Mouse (Mus musculus) layer of hippocampus, postnatal 14 days (tissue): Measurements from ENCODE around the gene Pik3cd. TPM values are rescaled to one million over a fixed set of nuclear protein-coding genes. Genes with fewer than 3 reads are reported as not detected.

Experiments used
- DNase-seq, 2 experiments: peaks; one replicate each; pipeline ENCODE4 v3.0.0; 2021 to 2022; ENCODE audit warnings: low spot score in 2 of 2, mixed read lengths in 1 of 2
- total RNA-seq, 2 experiments: library from RNA; stranded (reverse); gene quantifications; 2 replicates each; pipeline ENCODE4 v1.2.3; 2021

The Pik3cd gene
- total RNA-seq, 2 experiments from 2014 or later, result 25.2 to 27.7 TPM

DNA sequence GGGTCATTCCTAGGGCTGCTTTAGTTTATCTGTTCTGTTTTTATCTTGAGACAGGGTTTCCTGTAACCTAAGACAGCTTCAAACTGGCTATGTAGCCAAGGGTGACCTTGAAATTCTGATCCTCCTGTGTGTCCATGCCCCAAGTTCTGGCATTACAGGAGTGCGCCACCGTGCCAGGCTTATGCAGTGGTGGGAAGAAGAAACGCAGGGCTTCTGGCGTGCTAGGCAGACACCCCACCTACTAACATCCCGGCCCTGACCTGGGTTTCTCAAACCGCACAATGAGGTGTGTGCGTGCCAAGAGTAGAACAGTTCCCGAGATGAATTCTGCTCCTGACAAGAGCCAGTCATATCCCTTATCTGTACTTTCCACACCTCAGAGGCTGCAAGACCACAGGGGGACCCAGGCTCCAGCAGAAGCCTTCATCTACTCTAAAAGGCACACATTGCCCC, 11.5 kb downstream of the Pik3cd start:
- no peak for DNase-seq

DNA sequence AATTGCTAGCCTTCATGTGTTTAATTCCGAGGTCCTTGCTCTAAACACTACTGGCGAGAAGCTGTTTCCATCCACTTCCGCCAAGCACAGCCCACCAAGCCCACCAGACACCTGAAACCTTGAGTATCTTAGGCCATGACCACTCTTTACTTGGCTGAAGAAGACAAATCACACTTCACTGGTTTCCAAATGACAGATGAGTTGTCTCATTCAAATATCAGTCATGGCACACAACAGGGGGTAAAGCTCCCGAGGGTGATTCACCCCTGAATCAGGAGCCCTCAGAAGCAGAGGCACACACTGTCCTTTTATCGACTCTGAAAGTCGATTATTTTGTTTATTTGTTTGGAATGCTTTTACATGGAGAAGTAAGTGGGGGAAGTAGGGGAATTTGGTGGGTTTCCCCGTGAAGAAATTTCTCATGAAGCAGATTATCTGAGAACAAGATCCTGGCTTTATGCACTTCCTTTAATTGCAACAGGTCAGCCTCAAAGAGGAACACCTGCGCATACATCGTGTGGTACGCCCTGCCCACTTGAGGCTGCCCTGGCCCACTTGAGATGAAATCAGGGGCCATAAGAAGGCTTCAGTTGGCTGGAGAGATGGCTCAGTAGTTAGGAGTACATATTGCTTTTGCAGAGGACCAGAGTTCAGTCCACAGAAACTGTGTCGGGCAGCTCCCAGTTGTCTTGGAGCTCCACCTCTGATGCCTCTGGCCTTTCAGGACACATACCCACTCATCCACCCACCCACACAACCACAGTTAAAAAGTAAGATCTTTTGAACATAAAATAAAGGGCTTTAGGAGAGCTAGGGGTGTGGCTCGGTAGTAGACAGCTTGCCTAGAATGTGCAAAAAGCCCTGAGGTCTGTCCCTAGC, 12.3 kb downstream of the Pik3cd start:
- DNase-seq, result no peak

DNA sequence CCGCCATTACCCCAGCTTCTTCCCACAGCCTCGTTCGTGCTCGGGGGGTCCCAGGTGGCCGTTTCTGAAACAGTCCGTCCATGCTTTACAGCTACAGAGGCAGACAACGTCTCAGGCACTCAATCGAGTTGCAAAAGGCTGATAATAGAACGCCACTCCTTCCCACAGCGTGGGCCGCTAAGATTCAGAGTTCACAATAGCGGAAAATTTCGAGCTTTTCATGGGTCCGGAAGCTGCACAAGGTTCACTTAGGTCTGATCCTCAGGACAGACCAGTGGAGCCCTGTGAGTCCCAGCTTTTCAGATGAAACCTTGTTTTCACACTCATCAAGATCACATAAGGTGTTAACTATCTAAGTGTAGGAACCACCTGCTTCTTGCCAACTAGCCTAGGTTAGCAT, 13.5 kb downstream of the Pik3cd start:
- no peak for DNase-seq

DNA sequence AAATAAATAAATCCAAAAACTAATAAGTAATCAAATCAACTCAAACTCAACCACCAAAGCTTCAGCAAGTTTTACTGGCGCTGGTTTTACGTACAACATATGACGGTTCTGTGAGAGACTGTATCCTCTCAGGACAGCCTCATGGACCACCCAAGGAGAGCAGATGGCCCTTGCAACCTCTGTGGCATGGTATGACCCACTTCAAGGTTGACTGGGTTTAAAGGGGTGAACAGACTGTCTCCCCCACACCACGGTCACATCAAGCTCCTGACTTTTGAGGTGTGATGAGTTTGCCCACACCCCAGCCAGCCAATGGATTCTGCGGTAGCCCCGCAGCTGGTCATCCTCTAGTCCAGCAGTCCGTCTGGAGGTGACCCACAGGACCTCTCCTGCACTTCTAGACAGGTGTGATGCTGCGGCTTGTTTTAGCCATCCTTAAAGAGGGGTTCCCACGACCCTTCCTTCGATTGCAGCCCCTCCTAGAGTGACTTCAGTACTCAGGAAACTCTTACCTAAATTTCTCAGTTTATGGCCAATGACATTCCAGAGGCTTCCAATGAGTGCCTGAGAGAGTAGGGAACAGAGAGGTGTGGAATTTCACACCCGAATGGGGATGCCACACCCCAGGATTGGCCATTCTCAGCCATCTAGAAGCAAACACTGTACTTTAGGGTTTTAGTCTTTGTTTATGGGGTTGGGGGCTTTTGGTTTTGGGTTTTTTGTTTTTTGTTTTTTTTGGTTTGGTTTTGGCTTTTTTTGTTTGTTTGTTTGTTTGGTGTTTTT, 17.3 kb downstream of the Pik3cd start:
- DNase-seq, result no peak

DNA sequence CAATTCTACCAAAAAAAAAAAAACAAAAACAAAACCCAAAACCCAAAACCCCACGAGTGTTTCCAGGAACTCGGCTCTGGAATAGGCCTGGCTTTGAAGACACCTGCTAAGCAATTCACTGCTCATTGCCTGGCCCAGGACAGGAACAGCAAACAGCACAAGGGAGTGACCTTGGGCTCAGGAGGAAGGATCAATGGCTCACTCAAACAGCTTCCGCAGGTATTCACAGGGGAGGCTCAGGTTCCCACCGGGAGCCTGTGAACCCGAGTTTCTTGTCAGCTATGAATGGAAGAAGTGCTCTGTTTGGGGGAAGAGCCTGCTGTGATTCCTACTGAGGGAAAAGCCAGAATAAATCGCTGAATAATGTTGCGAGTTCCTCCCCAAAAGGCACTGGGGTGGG, 18.5 kb downstream of the Pik3cd start:
- no peak for DNase-seq

DNA sequence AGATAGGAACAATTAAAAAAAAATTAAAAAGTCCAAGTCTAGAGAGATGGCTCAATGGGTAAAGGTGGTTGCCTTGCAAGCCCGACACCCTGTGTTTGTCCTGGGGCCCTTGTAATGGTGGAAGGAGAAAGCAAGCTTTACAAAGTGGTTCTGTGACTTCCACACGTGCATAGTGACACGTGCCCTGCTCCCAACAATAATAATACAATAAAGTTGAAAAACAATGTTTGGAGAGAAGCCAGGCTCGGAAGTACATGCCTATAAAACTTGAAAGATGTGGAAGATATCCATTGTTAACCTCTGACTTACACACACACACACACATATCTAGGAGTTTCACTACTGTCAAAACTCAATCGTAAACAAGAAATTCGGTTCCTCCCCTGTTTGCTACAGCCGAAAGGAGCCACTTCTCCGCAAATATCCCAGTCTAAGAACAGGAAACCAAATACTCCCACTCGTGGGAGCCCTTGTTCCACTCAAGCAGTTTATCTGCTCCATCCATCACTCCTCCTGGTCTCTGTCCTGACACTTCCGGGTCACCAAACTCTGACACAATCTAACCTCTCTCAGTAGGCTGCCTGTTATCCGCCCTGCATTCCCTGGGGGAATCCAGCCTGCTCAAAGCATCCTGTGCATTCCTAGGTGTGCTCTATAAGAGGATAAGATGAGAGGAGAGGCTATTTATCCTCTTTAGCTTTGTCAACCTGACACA, 23.2 kb downstream of the Pik3cd start:
- DNase-seq, result no peak

DNA sequence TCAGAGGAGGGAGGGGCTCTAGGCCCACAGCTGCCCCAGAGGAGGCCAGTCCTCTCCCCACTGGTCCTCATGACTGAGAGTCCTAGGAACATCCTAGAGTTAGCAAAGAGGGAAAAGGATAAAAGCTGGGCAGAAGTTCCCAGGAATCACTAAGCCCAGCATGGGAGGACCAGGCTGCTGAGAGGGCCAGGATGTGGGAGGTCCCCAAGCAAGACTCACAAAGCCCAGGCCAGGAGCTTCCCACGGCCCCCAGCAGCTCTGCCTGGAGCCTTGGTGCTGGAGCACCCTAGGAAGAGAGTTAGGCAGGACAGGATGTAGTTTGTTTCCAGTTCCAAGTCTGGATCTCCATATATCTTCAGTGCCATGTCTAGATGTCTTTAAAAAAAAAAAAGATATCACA, 24.4 kb downstream of the Pik3cd start:
- no peak for DNase-seq

DNA sequence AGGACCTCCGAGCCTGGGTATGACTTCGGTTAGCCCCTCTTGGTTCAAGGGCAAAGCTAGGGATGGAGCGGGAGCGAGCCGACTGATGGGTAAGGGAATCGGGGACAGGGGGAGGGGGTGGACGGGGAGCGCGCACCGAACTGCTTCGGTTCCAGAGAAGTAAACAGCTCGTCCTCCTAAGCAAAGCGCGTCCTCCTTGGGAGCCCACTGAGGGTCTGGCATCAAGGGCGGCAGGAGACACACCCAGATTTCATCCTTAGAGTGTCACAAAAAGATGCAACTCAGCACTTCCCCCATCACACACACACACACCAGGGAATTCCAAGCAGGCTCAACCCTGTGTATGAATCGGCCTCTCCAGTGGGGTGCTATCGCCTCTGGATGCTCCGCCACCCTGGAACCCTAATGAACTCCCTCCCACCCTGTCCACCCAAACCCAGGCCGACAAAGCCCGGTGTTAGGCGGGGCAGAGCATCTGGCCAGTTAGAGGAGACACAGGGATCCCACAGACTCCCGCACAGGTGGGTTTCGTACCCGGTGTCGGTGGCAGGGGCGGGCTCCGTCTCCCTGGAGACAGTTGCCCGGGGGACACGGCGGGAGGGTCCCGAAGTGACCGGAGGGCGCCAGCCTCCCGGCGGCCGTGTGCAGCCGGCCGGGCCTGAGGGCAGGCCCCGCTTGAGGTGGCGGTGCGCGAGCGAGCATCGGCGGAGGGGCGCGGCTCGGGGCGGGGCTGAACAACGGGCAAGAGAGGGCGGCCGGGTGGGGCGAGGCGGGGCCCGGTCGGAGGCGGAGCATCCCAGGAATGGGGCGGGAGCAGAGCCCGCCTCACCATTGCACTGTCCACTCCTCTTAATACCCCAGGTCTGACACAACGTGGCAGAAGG, 26.8 kb downstream of the Pik3cd start:
- DNase-seq, result peak; percentile 49 to 56

DNA sequence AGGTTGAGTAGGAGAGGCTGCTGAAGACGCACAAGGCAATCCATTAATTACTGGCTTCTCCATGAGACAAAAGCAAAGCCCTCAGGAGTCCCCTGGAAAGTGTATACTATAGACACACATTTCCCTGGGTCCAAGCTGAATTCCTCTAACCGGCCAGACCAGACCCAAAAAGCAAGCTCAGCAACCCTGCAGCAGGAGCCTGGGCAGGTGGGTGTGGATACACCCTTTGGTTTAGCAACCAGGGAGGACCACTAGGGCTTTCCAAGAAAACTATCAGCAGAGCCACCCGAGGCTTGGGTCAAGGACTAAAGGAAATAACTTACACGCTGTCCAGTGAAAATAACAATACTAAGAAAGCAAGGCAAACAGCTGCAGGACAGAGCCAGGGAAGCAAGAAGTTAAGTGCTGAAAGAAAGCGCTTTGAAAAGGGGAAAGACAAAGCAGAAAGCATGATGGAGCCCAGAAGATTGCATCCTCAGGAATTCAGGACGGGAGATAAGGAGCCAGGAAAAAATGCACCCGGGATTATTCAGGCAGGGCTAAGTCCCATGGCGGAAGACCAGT, 27.5 kb downstream of the Pik3cd start:
- DNase-seq, result no peak

DNA sequence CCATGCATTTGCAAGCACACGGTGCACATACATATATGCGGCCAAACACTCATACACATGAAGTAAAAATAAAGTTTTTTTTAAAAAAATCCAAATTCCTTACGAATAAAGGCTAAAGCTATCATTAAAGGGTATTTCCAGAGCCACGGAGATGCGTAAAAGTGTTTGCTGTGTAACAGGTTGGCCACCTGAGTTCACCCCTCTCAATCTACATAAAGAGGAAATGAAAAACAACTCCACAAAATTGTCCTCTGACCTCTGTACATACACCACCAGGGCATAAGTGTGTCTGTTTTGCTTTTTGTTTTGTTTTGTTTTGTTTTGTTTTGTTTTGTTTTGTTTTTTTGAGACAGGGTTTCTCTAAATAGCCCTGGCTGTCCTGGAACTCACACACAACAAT, 29.6 kb downstream of the Pik3cd start:
- DNase-seq, result no peak

DNA sequence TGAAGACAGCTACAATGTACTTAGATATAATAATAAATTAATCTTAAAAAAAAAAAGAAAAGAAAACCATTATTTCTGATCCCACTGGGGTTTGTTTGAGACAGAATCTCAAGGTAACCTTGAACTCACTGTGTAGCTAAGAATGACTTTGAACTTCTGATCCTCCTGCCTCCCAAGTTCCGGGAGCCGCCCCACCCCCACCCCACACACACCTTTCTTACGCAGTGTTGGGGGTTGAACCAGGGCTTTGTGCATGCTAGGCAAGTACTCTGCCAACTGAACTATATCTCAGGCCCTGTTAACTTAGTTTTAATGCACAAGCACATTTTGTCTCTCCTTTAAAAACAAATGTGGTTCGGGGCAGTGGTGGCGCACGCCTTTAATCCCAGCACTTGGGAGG, 31.2 kb downstream of the Pik3cd start:
- no peak for DNase-seq

DNA sequence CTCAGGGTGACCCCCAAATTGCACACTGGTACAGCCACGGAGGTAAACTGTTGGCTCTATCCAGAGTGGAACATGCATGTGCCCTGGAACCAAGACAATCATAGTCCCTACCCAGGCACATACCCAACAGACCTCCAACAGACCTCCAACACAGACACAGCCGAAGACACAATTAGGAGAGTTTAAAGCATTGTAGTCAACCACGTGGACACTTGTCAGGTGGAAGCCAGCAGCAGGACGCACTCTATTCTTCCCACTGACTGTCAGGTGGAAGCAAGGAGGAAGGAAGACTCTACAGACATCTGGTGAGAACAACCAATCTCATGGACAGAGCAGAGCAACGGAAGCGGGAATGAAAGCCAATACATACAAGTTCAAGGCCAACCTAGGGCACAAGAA, 36.7 kb downstream of the Pik3cd start:
- no peak for DNase-seq

DNA sequence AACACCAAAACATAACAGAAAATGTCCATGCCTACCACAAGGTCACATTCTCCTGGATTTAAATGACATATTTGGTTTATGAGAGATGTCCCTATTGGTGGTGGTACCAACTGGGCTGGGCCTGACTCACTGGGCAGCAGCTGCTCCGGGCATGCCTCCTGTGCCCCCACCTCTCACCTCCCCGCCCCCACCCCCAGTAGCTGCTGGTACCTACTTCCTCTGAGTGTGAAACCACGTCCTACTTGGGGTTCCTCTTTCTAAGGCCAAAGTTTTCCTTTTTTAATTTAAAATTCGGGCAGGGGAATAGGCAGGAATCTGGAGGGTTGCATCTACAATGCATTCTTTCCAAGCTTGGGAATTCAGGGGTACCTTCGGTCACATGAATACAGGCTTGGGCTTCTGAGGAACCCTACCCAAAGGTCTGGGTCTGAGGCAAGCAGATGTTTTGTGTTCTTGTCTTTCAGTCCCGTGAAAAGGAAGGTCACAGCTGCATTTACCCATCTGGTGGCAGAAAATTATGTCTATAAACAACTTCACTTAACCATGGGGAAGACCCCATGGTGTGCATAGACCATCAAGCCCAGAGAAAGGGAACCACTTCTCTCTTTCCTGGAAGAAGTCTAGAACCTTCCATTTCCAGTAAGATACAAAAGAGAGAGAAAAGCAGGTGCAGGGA, 37.2 kb downstream of the Pik3cd start:
- DNase-seq, result no peak

DNA sequence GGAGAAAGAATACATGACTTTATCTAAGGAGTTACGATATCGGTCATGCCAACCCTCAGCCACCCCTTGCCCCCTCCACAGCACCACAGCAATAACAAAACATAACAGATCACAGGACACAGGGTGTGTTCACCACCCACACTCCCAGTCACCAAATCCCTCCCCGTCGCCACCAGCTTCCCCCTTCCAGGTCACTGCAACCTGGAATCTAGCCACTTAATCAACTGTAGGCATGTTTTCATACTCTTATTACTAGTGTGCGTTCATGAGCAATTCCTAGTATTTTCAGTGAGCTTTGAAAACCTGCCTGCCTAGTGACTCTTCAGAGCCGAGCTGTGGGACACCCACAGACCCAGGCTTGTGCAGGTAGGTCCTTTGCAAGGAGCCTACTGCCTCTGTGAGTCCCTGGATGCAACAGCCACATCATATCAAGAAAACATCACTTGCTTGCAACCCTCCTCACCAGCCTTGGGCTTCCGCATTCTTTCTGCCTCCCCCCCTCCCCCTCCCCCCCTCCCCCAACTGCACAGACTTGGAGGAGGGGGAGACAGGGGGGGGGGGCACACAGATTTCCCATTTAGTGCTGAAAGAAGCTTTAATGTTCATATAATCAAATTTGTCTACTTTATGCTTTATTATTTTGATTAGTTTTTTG, 38.4 kb downstream of the Pik3cd start:
- DNase-seq, result no peak

DNA sequence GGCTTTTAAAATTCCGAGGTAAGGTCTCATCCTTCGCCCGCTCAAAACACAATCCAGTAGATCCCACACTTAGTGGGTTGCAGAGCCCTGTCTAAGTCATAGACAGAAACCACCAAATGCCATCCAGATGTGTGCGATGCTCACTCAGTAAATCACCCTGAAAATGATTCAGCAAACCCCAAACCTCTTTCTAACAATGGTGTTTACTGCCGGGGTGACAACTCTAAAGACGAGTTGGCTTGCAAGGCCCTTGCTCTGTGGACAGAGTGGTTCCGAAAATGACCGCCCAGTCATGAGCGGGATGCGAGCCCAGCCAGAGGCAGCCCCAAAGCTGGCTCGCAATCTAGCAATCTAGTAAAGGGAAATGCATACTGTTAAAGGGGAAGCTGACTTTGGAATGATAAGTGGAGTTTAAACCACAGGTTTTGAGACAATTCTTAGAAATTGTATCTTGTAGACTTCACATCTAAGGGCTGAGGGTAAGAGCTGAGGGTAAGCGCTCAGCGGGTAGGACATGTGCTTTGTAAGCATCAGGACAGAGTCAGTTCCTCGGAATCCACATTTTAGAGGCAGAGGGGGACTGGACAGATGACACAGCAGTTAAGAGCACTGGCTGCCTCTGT, 40.3 kb downstream of the Pik3cd start:
- no peak for DNase-seq

DNA sequence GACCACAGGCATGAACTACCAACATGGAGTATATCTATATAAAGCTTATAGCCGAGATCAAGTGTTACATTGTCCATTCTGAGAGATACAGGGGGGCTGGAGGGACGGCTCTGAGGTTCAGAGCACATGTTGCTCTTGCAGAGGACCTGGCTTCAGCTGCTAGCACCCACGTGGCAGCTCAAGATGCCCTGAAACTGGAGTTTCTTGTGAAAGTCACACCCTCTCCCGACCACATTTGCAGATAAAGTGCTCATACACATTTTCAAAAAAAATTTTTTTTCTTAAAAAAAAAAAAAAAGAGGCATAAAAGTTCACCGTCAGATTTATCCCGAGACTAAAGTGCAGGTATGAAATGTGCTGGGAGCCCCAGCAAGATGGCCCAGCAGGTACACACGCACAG, 41.8 kb downstream of the Pik3cd start:
- no peak for DNase-seq

DNA sequence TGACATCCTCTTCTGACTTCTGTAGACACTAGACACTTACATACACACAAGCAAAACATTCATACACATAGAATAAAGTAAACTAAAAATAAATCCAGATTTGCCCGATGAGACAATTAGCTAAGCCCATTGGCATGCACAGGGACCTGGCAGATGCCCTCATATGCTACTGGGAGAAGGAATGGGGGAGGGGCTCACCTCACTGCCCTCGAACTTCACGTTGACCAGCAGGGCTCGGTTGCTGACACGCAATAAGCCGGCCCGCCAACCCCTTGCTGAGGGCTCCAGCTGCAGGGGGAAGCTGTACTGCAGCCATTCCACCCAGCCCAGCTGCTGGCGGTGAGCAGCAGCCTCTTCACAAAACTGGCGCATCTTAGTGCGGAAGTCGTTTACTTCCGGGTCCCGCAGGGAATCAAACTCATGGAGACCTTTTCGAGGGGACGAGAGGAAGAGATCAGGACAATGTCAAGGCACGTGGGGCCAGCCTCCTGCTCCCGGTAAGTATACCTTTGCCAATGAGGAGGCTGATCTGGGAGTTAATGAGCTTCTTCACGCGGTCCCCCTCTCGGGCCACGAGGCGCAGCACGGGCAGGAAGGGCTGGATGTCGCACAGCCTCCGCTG, 42.8 kb downstream of the Pik3cd start:
- DNase-seq, result no peak

DNA sequence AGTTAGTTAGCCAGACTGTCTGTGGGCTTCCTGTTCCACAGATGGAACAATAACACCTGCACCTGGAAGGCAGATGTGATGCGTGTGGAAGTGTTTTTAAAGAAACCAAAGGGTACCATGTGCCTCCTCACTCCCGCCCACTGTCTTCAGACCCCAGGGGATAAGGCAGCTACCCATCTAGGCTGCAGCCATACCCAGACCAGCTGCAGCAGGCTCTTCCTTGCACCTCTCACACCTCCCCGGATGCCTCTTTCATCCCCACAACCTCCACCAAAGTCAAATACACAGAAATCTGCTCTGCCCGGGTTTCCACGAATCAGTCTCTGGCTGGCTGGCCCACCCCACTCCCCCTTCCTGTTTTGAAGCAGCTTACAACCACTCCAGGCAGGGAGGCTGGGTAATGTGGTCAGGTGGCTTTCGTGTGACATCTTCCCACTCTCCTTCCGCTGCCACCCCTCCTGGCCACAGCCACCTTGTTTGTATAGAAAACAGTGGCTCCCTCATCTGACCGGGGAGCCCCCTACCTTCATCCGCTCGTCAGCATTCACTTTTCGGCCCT, 44.4 kb downstream of the Pik3cd start:
- no peak for DNase-seq
